Mouse (Mus musculus) embryonic facial prominence, embryonic 13.5 days (tissue): Measurements from ENCODE around the gene Gm17606. TPM values are rescaled to one million over a fixed set of nuclear protein-coding genes. Genes with fewer than 3 reads are reported as not detected.

Experiments
- ATAC-seq: fragments of 200-750 bp; cut with Nextera tagmentation; 2 replicates; pipeline ENCODE4 v1.8.0; 2017; ENCODE audit warnings: low read depth; ENCODE audit not compliant: insufficient number of reproducible peaks, insufficient read depth, low FRiP score, low TSS enrichment
- H3K27ac ChIP-seq: fragments of 300-500 bp; sonication (generic); 2 replicates; pipeline ENCODE4 v1.5.1; 2015; ENCODE audit warnings: moderate library complexity, mild to moderate bottlenecking, inconsistent platforms
- H3K27me3 ChIP-seq: fragments of 300-500 bp; sonication (generic); 2 replicates; pipeline ENCODE4 v1.6.1; 2015; ENCODE audit warnings: mild to moderate bottlenecking, inconsistent platforms
- H3K36me3 ChIP-seq: fragments of 300-500 bp; sonication (generic); 2 replicates; pipeline ENCODE4 v1.6.1; 2015; ENCODE audit warnings: mild to moderate bottlenecking, inconsistent platforms
- H3K4me1 ChIP-seq: fragments of 300-500 bp; sonication (generic); 2 replicates; pipeline ENCODE4 v1.6.1; 2015; ENCODE audit warnings: inconsistent platforms
- H3K4me2 ChIP-seq: fragments of 300-500 bp; sonication (generic); 2 replicates; pipeline ENCODE4 v1.6.1; 2015; ENCODE audit warnings: moderate library complexity, mild to moderate bottlenecking, inconsistent platforms
- H3K4me3 ChIP-seq: fragments of 300-500 bp; sonication (generic); 2 replicates; pipeline ENCODE4 v1.5.1; 2015; ENCODE audit warnings: mild to moderate bottlenecking, inconsistent platforms
- H3K9ac ChIP-seq: fragments of 300-500 bp; sonication (generic); 2 replicates; pipeline ENCODE4 v1.6.1; 2015; ENCODE audit warnings: mild to moderate bottlenecking, inconsistent platforms
- H3K9me3 ChIP-seq: fragments of 300-500 bp; sonication (generic); 2 replicates; pipeline ENCODE4 v1.6.1; 2016; ENCODE audit warnings: inconsistent platforms
- whole genome bisulfite sequencing: fragments of 180-500 bp; shearing (Covaris S2); methylation state at CpG from one replicate; pipeline ENCODE4 v1.1.7; 2015; ENCODE audit warnings: mixed read lengths; 5-methylcytosine and 5-hydroxymethylcytosine counted together
- polyA plus RNA-seq: library from polyadenylated mRNA; unstranded; fragments of >200 nt; fragmentation: Nextera tagmentation; extraction: Ambion mirVana; gene quantifications from 2 replicates; pipeline ENCODE4 v1.2.1, GENCODE M21; 2015

Gene Gm17606
- polyA plus RNA-seq, 1 experiment from 2014 or later, result not detected

GRCm38 (mm10) chr14:54628103-54628502 lies 12.6 kb upstream of the Gm17606 start:
- ATAC-seq, result no peak
- Histone ChIP-seq H3K4me2 (no peak overlapping the region), H3K9ac (no peak overlapping the region), H3K36me3 (peaks cover 29% of the 10 kb centered on the region), H3K27me3 (no peaks in the 10 kb centered on the region), H3K9me3 (no peaks in the 10 kb centered on the region), H3K4me3 (no peak overlapping the region), H3K4me1 (0 out of 2 replicates have a peak, but pooled peaks cover 4% of the 10 kb centered on the region), H3K27ac (no peak overlapping the region)
- 80% methylated on average over 5 of the region's 5 CpGs for WGBS

- Histone ChIP-seq H3K36me3 (peaks cover 44% of the 10 kb centered on the region), H3K9ac (no peak overlapping the region), H3K27ac (no peak overlapping the region), H3K27me3 (no peaks in the 10 kb centered on the region), H3K4me2 (no peak overlapping the region), H3K4me3 (no peak overlapping the region), H3K4me1 (0 out of 2 replicates have a peak, but pooled peaks cover 4% of the 10 kb centered on the region), H3K9me3 (no peaks in the 10 kb centered on the region)
- WGBS, result 81% methylated on average over 2 of the region's 2 CpGs
- no peak for ATAC-seq
These were observed 11.0 kb upstream of the Gm17606 start for GRCm38 (mm10) chr14:54629797-54630196.

- Histone ChIP-seq H3K9me3 (no peaks in the 10 kb centered on the region), H3K9ac (no peak overlapping the region), H3K4me2 (no peak overlapping the region), H3K27me3 (no peaks in the 10 kb centered on the region), H3K4me3 (no peak overlapping the region), H3K4me1 (0 out of 2 replicates have a peak, but pooled peaks cover 4% of the 10 kb centered on the region), H3K36me3 (peaks cover 49% of the 10 kb centered on the region), H3K27ac (peak overlapping the region; percentile 64; the same call in 1 of the 2 replicates)
- no peak for ATAC-seq
- 73% methylated on average over 11 of the region's 11 CpGs for WGBS
These were observed 10.0 kb upstream of the Gm17606 start for GRCm38 (mm10) chr14:54630583-54631239.

GRCm38 (mm10) chr14:54631240-54631599 lies 9.5 kb upstream of the Gm17606 start:
- Histone ChIP-seq H3K4me1 (0 out of 2 replicates have a peak, but pooled peaks cover 4% of the 10 kb centered on the region), H3K9me3 (no peaks in the 10 kb centered on the region), H3K36me3 (peaks cover 54% of the 10 kb centered on the region), H3K27me3 (no peaks in the 10 kb centered on the region), H3K9ac (no peak overlapping the region), H3K4me2 (no peak overlapping the region), H3K4me3 (no peak overlapping the region), H3K27ac (peak overlapping the region; percentile 48; the same call in 1 of the 2 replicates)
- WGBS, result 65% methylated on average over 4 of the region's 4 CpGs
- ATAC-seq, result no peak

- Histone ChIP-seq H3K4me1 (0 out of 2 replicates have a peak, but pooled peaks cover 4% of the 10 kb centered on the region), H3K27me3 (no peaks in the 10 kb centered on the region), H3K4me2 (no peak overlapping the region), H3K9ac (no peak overlapping the region), H3K9me3 (no peaks in the 10 kb centered on the region), H3K36me3 (peaks cover 64% of the 10 kb centered on the region), H3K27ac (no peak overlapping the region), H3K4me3 (no peak overlapping the region)
- 93% methylated on average over 37 of the region's 37 CpGs for WGBS
- ATAC-seq, result no peak
These were observed 8.5 kb upstream of the Gm17606 start for GRCm38 (mm10) chr14:54632252-54632651.

- no peak for ATAC-seq
- no peaks in the 10 kb centered on the region for H3K27me3 ChIP-seq
- H3K4me3 ChIP-seq, result no peak overlapping the region
- WGBS, result 88% methylated on average over 4 of the region's 4 CpGs
- peaks cover 82% of the 10 kb centered on the region for H3K36me3 ChIP-seq
- no peaks in the 10 kb centered on the region for H3K9me3 ChIP-seq
- H3K27ac ChIP-seq, result no peak overlapping the region
- H3K4me1 ChIP-seq, result peaks cover 6% of the 10 kb centered on the region
- no peak overlapping the region for H3K4me2 ChIP-seq
- H3K9ac ChIP-seq, result no peak overlapping the region
These were observed 6.6 kb upstream of the Gm17606 start for GRCm38 (mm10) chr14:54634182-54634581.

GRCm38 (mm10) chr14:54636954-54637353 lies 3.8 kb upstream of the Gm17606 start:
- Histone ChIP-seq H3K36me3 (peaks cover 67% of the 10 kb centered on the region), H3K4me2 (no peak overlapping the region), H3K9me3 (no peaks in the 10 kb centered on the region), H3K27me3 (no peaks in the 10 kb centered on the region), H3K4me3 (no peak overlapping the region), H3K9ac (no peak overlapping the region), H3K27ac (no peak overlapping the region), H3K4me1 (peaks cover 16% of the 10 kb centered on the region)
- ATAC-seq, result no peak
- 54% methylated on average over 8 of the region's 8 CpGs for WGBS

GRCm38 (mm10) chr14:54638210-54638609 lies 2.5 kb upstream of the Gm17606 start:
- Histone ChIP-seq H3K9me3 (no peaks in the 10 kb centered on the region), H3K27ac (no peak overlapping the region), H3K4me3 (no peak overlapping the region), H3K4me2 (no peak overlapping the region), H3K27me3 (no peaks in the 10 kb centered on the region), H3K9ac (peak overlapping the region; percentile 4; the same call in 1 of the 2 replicates), H3K4me1 (peaks cover 16% of the 10 kb centered on the region), H3K36me3 (peaks cover 66% of the 10 kb centered on the region)
- WGBS, result 69% methylated on average over 5 of the region's 5 CpGs
- no peak for ATAC-seq

GRCm38 (mm10) chr14:54640121-54640520 lies 631 bp upstream of the Gm17606 start:
- WGBS, result 20% methylated on average over 4 of the region's 4 CpGs
- Histone ChIP-seq H3K9ac (peak overlapping the region; percentile 90), H3K36me3 (peaks cover 69% of the 10 kb centered on the region), H3K4me1 (peaks cover 16% of the 10 kb centered on the region), H3K4me3 (peak overlapping the region; percentile 75), H3K9me3 (no peaks in the 10 kb centered on the region), H3K27me3 (no peaks in the 10 kb centered on the region), H3K27ac (no peak overlapping the region), H3K4me2 (peak overlapping the region; percentile 73)
- ATAC-seq, result no peak

- WGBS, result under 1% methylated on average over 51 of the region's 52 CpGs
- peaks cover 16% of the 10 kb centered on the region for H3K4me1 ChIP-seq
- peak within 1 kb of the TSS; percentile 90 for H3K9ac ChIP-seq
- H3K27ac ChIP-seq, result peak within 1 kb of the TSS; percentile 78
- H3K4me2 ChIP-seq, result peak within 1 kb of the TSS; percentile 73
- peak; percentile 89 for ATAC-seq
- H3K36me3 ChIP-seq, result peaks cover 72% of the 10 kb centered on the region
- no peaks in the 10 kb centered on the region for H3K27me3 ChIP-seq
- no peaks in the 10 kb centered on the region for H3K9me3 ChIP-seq
- peak within 1 kb of the TSS; percentile 75 for H3K4me3 ChIP-seq
These were observed 685 bp downstream of the Gm17606 start, which contains the start of gene Cdh24 for GRCm38 (mm10) chr14:54641305-54641969. TSS of gene Cdh24 (minus strand) at chr14:54641364.

GRCm38 (mm10) chr14:54642224-54642944 lies 1.6 kb downstream of the Gm17606 start:
- Histone ChIP-seq H3K27me3 (no peaks in the 10 kb centered on the region), H3K4me3 (no peak overlapping the region), H3K9ac (no peak overlapping the region), H3K27ac (peak overlapping the region; percentile 22; the same call in 1 of the 2 replicates), H3K36me3 (peaks cover 72% of the 10 kb centered on the region), H3K4me2 (no peak overlapping the region), H3K9me3 (no peaks in the 10 kb centered on the region), H3K4me1 (peaks cover 16% of the 10 kb centered on the region)
- no peak for ATAC-seq
- WGBS, result 80% methylated on average over 25 of the region's 25 CpGs
